Mouse (Mus musculus) G1E (cell line): ENCODE measurements around the gene Tex48. TPM values are rescaled to one million over a fixed set of nuclear protein-coding genes. Genes with fewer than 3 reads are reported as not detected.
A peak's percentile ranks its signal among the peaks of the same experiment; 100 is the strongest.

Experiments used
- ATAC-seq: 2 replicates; pipeline ENCODE4 v1.8.0; 2016; ENCODE audit warnings: mild to moderate bottlenecking; ENCODE audit not compliant: insufficient number of reproducible peaks, poor library complexity, low FRiP score, severe bottlenecking; ENCODE audit errors: extremely low read depth
- DNase-seq: peaks from one replicate; pipeline ENCODE4 v3.0.0; 2012; ENCODE audit warnings: low spot score
- H3K27me3 ChIP-seq: 2 replicates; pipeline ENCODE4 v1.6.1; 2012; ENCODE audit warnings: mild to moderate bottlenecking, low read length, inconsistent platforms; ENCODE audit not compliant: insufficient read depth
- H3K36me3 ChIP-seq: replicated peaks from 2 replicates; pipeline ENCODE3; 2012; ENCODE audit warnings: mild to moderate bottlenecking, inconsistent platforms
- H3K4me1 ChIP-seq: 2 replicates; pipeline ENCODE4 v1.6.1; 2012; ENCODE audit warnings: low read depth, low read length, inconsistent platforms, mixed read lengths; ENCODE audit not compliant: insufficient read depth
- H3K4me3 ChIP-seq: 2 replicates; pipeline ENCODE4 v1.5.1; 2012; ENCODE audit warnings: low read depth, mild to moderate bottlenecking, inconsistent platforms, low read length, moderate library complexity, mixed read lengths
- H3K9me3 ChIP-seq: replicated peaks from 2 replicates; pipeline ENCODE4 v1.6.1; 2012; ENCODE audit warnings: inconsistent platforms
- CTCF ChIP-seq: IDR thresholded peaks from 2 replicates; pipeline ENCODE4 v1.5.1; 2012; ENCODE audit warnings: low read depth, low read length, inconsistent platforms, mixed read lengths
- GATA1 ChIP-seq: IDR thresholded peaks from 2 replicates; pipeline ENCODE4 v1.6.1; 2012; ENCODE audit warnings: borderline replicate concordance, low read length, inconsistent platforms, mixed read lengths
- GATA2 ChIP-seq: IDR thresholded peaks from 2 replicates; pipeline ENCODE4 v1.6.1; 2012; ENCODE audit warnings: low read depth, low read length, inconsistent platforms, borderline replicate concordance
- POLR2AphosphoS5 ChIP-seq: IDR thresholded peaks from 2 replicates; pipeline ENCODE4 v1.6.1; 2012; ENCODE audit warnings: low read depth, low read length, inconsistent platforms; ENCODE audit not compliant: insufficient replicate concordance
- TAL1 ChIP-seq: conservative IDR thresholded peaks from 2 replicates; pipeline ENCODE4 v1.6.1; 2012; ENCODE audit warnings: low read depth, low read length, inconsistent platforms, mixed read lengths
- polyA plus RNA-seq: library from polyadenylated mRNA; stranded (reverse); fragments of >175 nt; gene quantifications from 2 replicates; pipeline ENCODE4 v1.2.3, GENCODE M21; 2012
- total RNA-seq, 2 experiments: library from RNA; stranded (forward) in 1 of 2; stranded (reverse) in 1 of 2; fragments of 200-1000 nt in 1 of 2; fragments of >200 nt in 1 of 2; fragmentation: Nextera tagmentation in 1 of 2; gene quantifications; 2 replicates each; pipeline ENCODE4 v1.2.3; 2014 to 2017

Gene Tex48
- total and polyA plus RNA-seq, 3 experiments, result not detected

DNA sequence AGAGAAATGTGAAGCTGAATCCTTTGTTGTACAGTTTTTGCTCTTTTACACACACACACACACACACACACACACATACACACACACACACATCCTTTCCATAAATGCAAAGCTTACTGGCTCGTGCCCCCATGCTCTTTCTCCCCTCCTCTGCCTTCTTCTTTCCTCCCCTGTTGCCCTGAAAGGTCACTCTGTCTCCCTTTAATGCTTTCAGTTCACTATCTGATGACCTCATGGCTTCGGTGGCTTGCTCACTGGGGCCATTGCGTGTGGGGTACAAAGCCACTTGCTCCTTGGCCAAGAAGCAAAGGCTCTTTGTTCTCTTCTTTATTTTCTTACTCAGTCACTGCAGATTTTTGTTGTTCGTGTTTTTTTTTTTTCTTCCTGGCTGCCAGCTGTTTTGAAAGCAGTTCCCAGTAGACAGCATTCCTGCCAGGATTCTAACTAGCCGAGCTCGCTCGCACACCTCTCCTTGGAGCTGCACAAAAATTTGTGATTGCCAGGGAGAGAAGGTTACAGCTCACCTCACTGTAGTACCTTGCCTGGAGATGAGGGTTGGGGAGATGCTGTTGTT is 51.9 kb downstream of the Tex48 start:
- Histone ChIP-seq H3K36me3 (peaks cover 78% of the 10 kb centered on the region), H3K27me3 (no peaks in the 10 kb centered on the region), H3K9me3 (peaks cover 9% of the 10 kb centered on the region), H3K4me3 (no peak overlapping the region), H3K4me1 (no peaks in the 10 kb centered on the region)
- ATAC-seq (no peak), DNase-seq (no peak)
- TF ChIP-seq GATA1 (no peak), CTCF (no peak), GATA2 (no peak), TAL1 (no peak), POLR2AphosphoS5 (no peak)

DNA sequence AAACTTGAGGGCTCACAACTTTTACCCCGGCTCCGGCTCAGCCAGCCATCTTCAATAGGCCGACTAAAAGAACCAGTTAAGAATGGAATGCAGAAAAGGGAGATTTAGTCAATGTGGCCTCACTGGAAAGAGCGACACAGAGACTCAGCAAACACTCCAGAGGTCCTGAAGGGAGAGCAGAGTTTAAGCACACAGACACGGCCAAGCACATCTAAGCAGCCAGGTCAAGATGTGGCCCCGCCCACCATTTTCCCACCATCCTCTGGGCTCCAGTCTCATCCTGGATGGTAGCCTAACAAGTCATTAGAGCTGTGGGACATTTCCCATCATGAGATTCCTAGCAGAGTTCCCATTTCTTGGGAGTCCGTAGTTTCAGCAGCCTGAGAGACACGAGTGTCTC is 52.9 kb downstream of the Tex48 start:
- no peaks in the 10 kb centered on the region for H3K4me1 ChIP-seq
- no peak overlapping the region for H3K4me3 ChIP-seq
- H3K36me3 ChIP-seq, result peaks cover 88% of the 10 kb centered on the region
- no peak for DNase-seq
- no peaks in the 10 kb centered on the region for H3K27me3 ChIP-seq
- no peak for ATAC-seq
- peaks cover 9% of the 10 kb centered on the region for H3K9me3 ChIP-seq
- TF ChIP-seq POLR2AphosphoS5 (no peak), CTCF (no peak), TAL1 (no peak), GATA2 (no peak), GATA1 (no peak)

DNA sequence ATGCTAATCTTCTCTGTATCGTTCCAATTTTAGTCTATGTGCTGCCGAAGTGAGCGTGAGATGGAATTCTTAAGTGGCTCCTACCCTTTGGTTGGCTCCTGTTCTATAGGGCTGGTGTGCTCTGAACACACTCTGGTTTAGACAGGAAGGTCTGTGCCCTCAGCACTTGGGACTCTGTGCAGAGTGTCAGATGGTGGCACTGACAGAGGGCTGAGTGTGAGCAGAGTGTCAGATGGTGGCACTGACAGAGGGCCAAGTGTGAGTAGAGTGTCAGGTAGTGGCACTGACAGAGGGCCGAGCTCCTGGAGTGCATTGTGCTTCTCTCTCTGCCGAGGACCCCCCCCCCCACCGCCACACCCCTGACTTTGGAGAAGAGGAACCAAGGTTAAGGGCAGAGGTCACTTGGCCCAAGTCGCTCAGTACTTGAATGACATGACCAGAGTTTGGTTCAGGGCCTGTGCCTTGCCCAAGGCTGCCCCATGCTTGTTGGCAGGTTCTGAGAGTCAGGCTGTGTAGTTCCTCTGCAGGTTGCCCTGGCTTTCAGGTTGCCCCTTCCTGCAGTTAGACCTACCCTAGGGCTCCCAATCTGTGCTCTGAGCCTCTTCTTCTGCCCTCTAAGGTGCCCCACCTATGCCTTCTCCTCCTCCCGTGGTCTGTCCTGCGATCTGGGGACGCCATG is 54.4 kb downstream of the Tex48 start:
- Histone ChIP-seq H3K36me3 (peaks cover 93% of the 10 kb centered on the region), H3K4me1 (no peaks in the 10 kb centered on the region), H3K4me3 (no peak overlapping the region), H3K9me3 (peaks cover 3% of the 10 kb centered on the region), H3K27me3 (no peaks in the 10 kb centered on the region)
- TF ChIP-seq POLR2AphosphoS5, result no peak
- no peak for TF ChIP-seq TAL1
- TF ChIP-seq GATA2, result no peak
- TF ChIP-seq GATA1, result no peak
- TF ChIP-seq CTCF, result no peak
- ATAC-seq (no peak), DNase-seq (no peak)

DNA sequence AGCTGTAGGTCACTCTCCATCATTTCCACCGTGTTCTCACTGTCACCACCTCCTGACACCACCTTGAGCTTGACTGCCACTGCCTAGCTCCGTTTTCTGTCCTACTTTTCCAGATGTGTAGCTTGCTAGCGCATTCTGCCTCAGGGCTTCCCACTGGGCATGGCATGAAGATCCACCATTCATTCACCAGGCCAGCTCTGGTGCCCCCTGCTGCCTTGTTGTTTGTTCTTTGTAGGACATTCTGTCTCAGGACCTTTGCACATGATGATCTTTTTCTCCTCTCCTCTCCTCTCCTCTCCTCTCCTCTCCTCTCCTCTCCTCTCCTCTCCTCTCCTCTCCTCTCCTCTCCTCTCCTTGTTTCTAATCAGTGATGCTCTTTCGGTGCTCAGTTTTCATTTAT is 59.5 kb downstream of the Tex48 start:
- H3K4me3 ChIP-seq, result no peak overlapping the region
- H3K36me3 ChIP-seq, result peaks cover 63% of the 10 kb centered on the region
- peaks cover 44% of the 10 kb centered on the region for H3K4me1 ChIP-seq
- H3K9me3 ChIP-seq, result no peaks in the 10 kb centered on the region
- H3K27me3 ChIP-seq, result no peaks in the 10 kb centered on the region
- no peak for TF ChIP-seq CTCF
- no peak for TF ChIP-seq GATA1
- TF ChIP-seq GATA2, result no peak
- no peak for TF ChIP-seq TAL1
- no peak for TF ChIP-seq POLR2AphosphoS5
- DNase-seq (no peak), ATAC-seq (no peak)

DNA sequence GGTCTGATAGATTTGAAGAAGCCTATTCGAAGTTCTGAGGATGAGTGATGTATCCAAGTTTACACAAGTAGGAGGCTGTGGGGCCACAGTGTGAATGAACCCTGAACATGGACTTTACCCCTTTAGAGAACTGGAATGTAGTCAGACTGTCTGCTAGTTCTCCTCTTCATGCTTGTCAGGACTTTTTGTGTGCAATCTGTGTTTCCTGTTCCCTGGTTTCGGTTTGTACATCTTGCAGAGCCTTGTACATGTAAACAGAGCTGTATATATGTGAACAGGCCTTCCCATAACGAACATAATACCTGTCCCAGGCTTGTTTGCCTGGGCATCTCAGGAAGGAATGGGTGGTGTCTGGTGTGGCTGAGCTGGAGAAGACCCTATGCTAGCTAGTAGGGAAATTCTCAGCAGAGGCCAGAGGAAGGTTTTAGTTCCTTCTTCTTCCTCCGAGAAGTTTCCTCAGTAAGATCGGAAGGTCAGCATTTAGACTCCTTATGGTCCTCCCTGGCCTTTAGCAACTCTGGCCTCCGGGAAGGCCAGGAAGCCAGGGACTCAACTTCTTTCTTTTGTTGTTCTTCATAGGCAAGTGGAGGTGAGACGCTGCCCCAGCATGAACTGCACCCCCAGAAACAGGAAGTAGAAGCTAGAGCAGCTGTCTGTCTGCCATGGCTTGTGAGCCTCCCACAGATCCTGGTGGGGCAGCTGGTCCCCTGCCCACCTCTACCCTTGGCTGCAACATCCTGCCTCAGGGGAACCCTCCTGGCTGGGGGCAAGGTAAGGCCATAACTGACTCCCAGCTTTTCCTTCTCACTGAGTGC is 60.2 kb downstream of the Tex48 start:
- ATAC-seq (no peak), DNase-seq (peak; percentile 45)
- peaks cover 64% of the 10 kb centered on the region for H3K36me3 ChIP-seq
- H3K4me3 ChIP-seq, result no peak overlapping the region
- H3K9me3 ChIP-seq, result no peaks in the 10 kb centered on the region
- H3K27me3 ChIP-seq, result no peaks in the 10 kb centered on the region
- peaks cover 50% of the 10 kb centered on the region for H3K4me1 ChIP-seq
- TF ChIP-seq POLR2AphosphoS5, result no peak
- no peak for TF ChIP-seq CTCF
- TF ChIP-seq TAL1, result no peak
- no peak for TF ChIP-seq GATA1
- TF ChIP-seq GATA2, result no peak

DNA sequence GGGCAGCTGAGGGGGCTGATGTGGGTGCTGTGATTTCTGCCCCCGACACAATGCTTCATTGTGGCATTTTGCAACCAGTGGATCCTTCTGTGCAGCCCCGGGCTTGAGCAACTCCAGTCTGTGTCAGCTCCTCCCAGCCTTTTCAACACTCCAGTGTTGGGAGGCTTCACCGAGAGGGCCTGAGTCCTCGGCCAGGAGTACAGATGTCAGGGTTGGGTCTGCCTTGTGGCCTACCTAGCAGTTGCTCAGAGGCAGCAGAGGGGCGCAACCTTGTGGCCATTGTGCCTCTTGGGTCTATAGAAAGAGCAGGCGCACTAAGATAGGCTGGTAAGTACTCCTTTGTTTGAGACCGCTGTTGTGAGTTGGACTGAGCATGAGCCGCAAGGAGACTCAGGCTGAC is 62.1 kb downstream of the Tex48 start:
- H3K27me3 ChIP-seq, result no peaks in the 10 kb centered on the region
- no peak overlapping the region; the same call in 1 of the 2 replicates for H3K4me3 ChIP-seq
- peaks cover 56% of the 10 kb centered on the region for H3K4me1 ChIP-seq
- DNase-seq, result no peak
- peaks cover 62% of the 10 kb centered on the region for H3K36me3 ChIP-seq
- no peaks in the 10 kb centered on the region for H3K9me3 ChIP-seq
- ATAC-seq, result no peak
- no peak for TF ChIP-seq POLR2AphosphoS5
- TF ChIP-seq TAL1, result no peak
- no peak for TF ChIP-seq CTCF
- TF ChIP-seq GATA2, result no peak
- no peak for TF ChIP-seq GATA1
